Mouse (Mus musculus): ENCODE measurements around the gene Tmem59. TPM values are rescaled to one million over a fixed set of nuclear protein-coding genes. Genes with fewer than 3 reads are reported as not detected.

Gene Tmem59
- polyA plus RNA-seq, 1 experiment from 2014 or later: 282 TPM

DNA sequence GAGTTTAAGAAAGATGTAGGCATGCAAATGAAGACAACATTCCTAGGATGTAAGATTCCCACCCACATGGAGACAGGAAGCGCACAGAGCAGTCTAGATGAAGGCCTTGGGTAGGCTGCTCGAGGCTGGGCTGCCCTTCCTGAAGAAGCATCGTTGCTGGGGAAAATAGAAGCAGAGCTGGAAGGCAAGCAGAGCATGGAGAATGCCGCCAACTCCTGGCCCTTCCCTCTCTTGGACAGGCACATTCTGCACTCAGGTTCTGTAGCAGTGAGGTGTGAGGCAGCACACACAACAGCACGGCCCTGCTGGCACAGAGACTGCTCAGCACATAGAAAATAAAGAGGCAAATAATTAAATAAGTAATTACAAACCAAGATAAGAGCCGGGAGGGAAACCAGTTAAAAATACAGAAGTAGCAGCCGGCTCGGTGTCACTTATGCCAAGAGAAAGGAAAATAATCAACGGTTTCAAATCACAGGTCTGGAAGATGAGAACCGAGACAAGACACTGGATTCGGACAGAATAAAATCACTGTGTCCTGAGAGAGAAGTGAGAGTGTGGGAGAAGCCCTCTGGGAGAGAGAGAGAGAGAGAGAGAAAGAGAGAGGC lies 18.9 kb upstream of the Tmem59 start:
- TF ChIP-seq CTCF (IDR thresholded peaks at IDR 0.05; ENCODE audit: low read depth): no peak
- TF ChIP-seq EP300 (IDR thresholded peaks at IDR 0.05; ENCODE audit: low read depth): no peak
- Histone ChIP-seq H3K27ac (ENCODE audit: low read depth) (no peak overlapping the region), H3K27me3 (ENCODE audit: insufficient read depth, low read length) (no peaks in the 10 kb centered on the region), H3K9ac (replicated peaks) (no peak overlapping the region), H3K4me1 (ENCODE audit: insufficient read depth) (peaks cover 6% of the 10 kb centered on the region), H3K4me3 (ENCODE audit: low read depth, low read length) (no peak overlapping the region), H3K4me2 (ENCODE audit: low read depth, low read length) (no peak overlapping the region), H3K9me3 (ENCODE audit: low read length) (no peaks in the 10 kb centered on the region), H3K36me3 (replicated peaks; ENCODE audit: insufficient read depth, low read length) (peaks cover 7% of the 10 kb centered on the region; the same call in 1 of the 2 replicates)
- WGBS (ENCODE audit: insufficient replicate concordance): 85% methylated on average over 11 of the region's 11 CpGs
- ATAC-seq (no peak), DNase-seq (no peak)

DNA sequence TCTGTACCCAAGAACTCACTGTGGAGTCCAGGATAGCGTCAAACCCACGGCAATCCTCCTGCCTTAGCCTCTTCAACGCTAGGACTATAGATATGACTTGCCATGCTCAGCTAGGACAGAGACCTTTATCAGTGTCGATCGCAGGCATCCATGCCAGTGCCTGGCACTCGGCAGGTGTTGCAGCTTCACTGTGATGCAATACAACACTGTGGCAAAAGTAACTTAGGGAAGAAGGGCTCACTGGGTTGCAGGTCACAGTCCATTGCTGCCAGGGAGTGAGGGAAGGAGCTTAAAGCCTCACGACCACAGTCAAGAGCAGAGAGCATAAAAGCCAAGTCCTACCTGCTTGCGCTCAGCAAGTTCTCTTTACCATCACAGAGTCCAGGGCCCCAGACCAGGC lies 18.0 kb upstream of the Tmem59 start:
- H3K4me3 ChIP-seq (ENCODE audit: low read depth, low read length): no peak overlapping the region
- peaks cover 6% of the 10 kb centered on the region for H3K4me1 ChIP-seq (ENCODE audit: insufficient read depth)
- H3K27ac ChIP-seq (ENCODE audit: low read depth): no peak overlapping the region
- ATAC-seq: no peak
- no peaks in the 10 kb centered on the region for H3K27me3 ChIP-seq (ENCODE audit: insufficient read depth, low read length)
- TF ChIP-seq EP300 (IDR thresholded peaks at IDR 0.05; ENCODE audit: low read depth) (no peak), CTCF (IDR thresholded peaks at IDR 0.05; ENCODE audit: low read depth) (no peak)
- H3K36me3 ChIP-seq (replicated peaks; ENCODE audit: insufficient read depth, low read length): peaks cover 12% of the 10 kb centered on the region
- H3K9me3 ChIP-seq (ENCODE audit: low read length): no peaks in the 10 kb centered on the region
- H3K9ac ChIP-seq (replicated peaks): no peak overlapping the region
- no peak overlapping the region for H3K4me2 ChIP-seq (ENCODE audit: low read depth, low read length)
- no peak for DNase-seq
- WGBS (ENCODE audit: insufficient replicate concordance): 78% methylated on average over 8 of the region's 8 CpGs

DNA sequence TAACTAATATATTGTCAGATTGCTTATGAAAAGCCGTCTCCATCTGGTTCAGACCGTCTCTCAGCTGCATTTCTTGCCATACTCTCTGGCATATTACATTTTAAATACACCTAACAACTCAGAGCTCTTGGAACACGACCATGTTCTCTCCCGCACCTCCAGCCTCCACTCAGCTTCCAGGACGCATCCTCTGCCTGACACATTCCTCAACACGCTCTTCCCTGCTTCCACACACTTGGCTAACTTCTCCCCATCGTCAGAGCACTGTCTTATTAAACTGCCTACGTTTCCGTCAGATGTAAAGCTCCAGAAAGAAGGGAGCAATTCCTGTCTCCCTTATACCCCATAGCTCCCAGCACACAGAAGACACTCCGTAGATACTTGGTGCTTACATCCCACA lies 14.9 kb upstream of the Tmem59 start:
- ATAC-seq (no peak), DNase-seq (no peak)
- Histone ChIP-seq H3K27ac (ENCODE audit: low read depth) (no peak overlapping the region), H3K27me3 (ENCODE audit: insufficient read depth, low read length) (no peaks in the 10 kb centered on the region), H3K9me3 (ENCODE audit: low read length) (no peaks in the 10 kb centered on the region), H3K4me3 (ENCODE audit: low read depth, low read length) (no peak overlapping the region), H3K4me2 (ENCODE audit: low read depth, low read length) (no peak overlapping the region), H3K4me1 (ENCODE audit: insufficient read depth) (no peaks in the 10 kb centered on the region), H3K9ac (replicated peaks) (no peak overlapping the region), H3K36me3 (replicated peaks; ENCODE audit: insufficient read depth, low read length) (peaks cover 15% of the 10 kb centered on the region)
- 85% methylated on average over 10 of the region's 10 CpGs for WGBS (ENCODE audit: insufficient replicate concordance)
- TF ChIP-seq EP300 (IDR thresholded peaks at IDR 0.05; ENCODE audit: low read depth) (no peak), CTCF (IDR thresholded peaks at IDR 0.05; ENCODE audit: low read depth) (no peak)

DNA sequence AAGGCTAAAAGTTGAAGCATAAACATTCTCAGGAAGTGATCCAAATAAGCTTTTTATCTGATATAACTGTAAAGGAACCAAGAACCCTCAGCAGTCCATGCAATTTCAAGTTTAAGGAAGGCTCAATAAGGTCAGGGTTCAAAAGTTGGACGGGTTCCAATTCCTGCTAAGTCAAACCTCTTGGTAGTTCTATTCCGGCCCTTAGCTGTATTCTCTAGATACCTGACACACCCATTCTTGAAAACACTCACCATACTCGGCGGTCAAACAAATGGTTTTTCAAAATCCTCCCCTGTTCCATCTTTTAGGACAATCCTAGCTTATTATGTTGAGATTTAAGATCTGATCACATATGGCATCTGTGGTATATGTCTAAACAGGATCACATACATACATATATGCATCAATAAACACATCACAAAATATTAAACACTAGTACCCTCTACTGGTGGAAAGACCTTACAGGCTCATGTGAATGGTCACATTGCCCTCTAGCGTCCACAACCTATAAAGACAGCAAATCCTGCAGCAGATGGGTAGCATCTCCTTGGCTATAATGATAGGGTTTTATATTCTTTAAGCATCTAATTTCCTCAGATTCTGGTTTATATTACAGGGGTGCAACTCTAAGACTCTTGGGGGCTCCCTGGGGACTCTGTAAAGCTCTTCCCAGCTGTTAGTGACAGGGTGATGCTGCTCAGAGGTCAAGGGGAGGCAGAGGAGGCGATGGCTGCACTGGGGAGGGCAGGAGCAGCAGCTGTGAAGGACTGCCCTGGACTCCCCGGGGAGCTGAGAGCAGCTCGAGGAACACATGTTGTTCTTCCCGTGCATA lies 14.2 kb upstream of the Tmem59 start:
- Histone ChIP-seq H3K9ac (replicated peaks) (no peak overlapping the region), H3K36me3 (replicated peaks; ENCODE audit: insufficient read depth, low read length) (peaks cover 15% of the 10 kb centered on the region), H3K9me3 (ENCODE audit: low read length) (no peaks in the 10 kb centered on the region), H3K27ac (ENCODE audit: low read depth) (no peak overlapping the region), H3K4me1 (ENCODE audit: insufficient read depth) (no peaks in the 10 kb centered on the region), H3K4me2 (ENCODE audit: low read depth, low read length) (no peak overlapping the region), H3K4me3 (ENCODE audit: low read depth, low read length) (no peak overlapping the region), H3K27me3 (ENCODE audit: insufficient read depth, low read length) (no peaks in the 10 kb centered on the region)
- 50% methylated on average over 9 of the region's 9 CpGs for WGBS (ENCODE audit: insufficient replicate concordance)
- TF ChIP-seq EP300 (IDR thresholded peaks at IDR 0.05; ENCODE audit: low read depth): no peak
- TF ChIP-seq CTCF (IDR thresholded peaks at IDR 0.05; ENCODE audit: low read depth): peak; percentile 100
- ATAC-seq: peak; percentile 64; the same call in 1 of the 2 replicates
- DNase-seq: peak; percentile 65

DNA sequence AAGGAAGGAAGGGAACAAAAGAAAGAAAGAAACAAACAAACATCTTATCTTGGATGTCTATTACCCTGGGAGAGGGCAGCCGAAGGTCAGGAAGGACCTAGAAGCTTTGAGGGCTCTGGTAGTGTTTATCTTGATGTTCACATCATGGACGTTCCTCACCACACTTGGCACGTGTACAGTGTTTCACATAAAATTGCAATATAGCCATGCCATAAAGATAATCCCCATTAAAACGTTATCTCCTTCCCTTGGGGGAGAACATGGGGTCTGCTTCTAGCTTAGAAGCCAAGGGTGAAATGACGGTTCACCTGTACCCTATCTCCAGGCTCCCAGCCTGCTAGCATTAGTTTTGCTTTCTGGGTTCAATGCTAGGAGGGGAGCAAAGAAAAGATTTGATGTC lies 11.5 kb upstream of the Tmem59 start:
- TF ChIP-seq CTCF (IDR thresholded peaks at IDR 0.05; ENCODE audit: low read depth): no peak
- TF ChIP-seq EP300 (IDR thresholded peaks at IDR 0.05; ENCODE audit: low read depth): no peak
- no peaks in the 10 kb centered on the region for H3K27me3 ChIP-seq (ENCODE audit: insufficient read depth, low read length)
- peaks cover 8% of the 10 kb centered on the region for H3K36me3 ChIP-seq (replicated peaks; ENCODE audit: insufficient read depth, low read length)
- no peak for ATAC-seq
- H3K27ac ChIP-seq (ENCODE audit: low read depth): no peak overlapping the region
- no peak overlapping the region for H3K4me2 ChIP-seq (ENCODE audit: low read depth, low read length)
- H3K4me3 ChIP-seq (ENCODE audit: low read depth, low read length): no peak overlapping the region
- no peaks in the 10 kb centered on the region for H3K4me1 ChIP-seq (ENCODE audit: insufficient read depth)
- WGBS (ENCODE audit: insufficient replicate concordance): 56% methylated on average over 5 of the region's 5 CpGs
- H3K9ac ChIP-seq (replicated peaks): no peak overlapping the region
- no peaks in the 10 kb centered on the region for H3K9me3 ChIP-seq (ENCODE audit: low read length)
- no peak for DNase-seq

DNA sequence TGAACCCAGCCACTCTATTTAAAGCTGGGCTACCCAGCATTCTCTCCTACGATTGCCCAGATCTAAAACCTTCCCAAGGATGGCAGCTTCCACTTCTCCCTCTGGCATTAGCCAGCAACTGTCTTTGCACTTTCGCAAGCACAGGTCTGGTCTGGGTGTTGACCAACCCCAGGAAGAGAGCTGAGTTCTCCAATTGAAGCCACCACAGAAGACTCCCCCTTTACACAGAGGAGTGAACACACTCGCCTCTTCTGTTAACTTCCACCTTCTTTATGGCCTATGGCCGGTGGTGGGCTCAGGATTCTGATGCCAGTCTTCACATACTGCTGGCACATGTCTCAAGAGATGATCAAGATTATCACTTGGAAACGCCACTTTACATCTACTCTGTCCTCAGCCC lies 10.4 kb upstream of the Tmem59 start:
- no peak for TF ChIP-seq EP300 (IDR thresholded peaks at IDR 0.05; ENCODE audit: low read depth)
- TF ChIP-seq CTCF (IDR thresholded peaks at IDR 0.05; ENCODE audit: low read depth): no peak
- 60% methylated on average over 5 of the region's 5 CpGs for WGBS (ENCODE audit: insufficient replicate concordance)
- H3K36me3 ChIP-seq (replicated peaks; ENCODE audit: insufficient read depth, low read length): peaks cover 13% of the 10 kb centered on the region

More for the DNA sequence above, 10.4 kb upstream of the Tmem59 start:
- ATAC-seq (no peak), DNase-seq (no peak)
- H3K27ac ChIP-seq (ENCODE audit: low read depth): no peak overlapping the region
- H3K9ac ChIP-seq (replicated peaks): no peak overlapping the region
- no peak overlapping the region for H3K4me2 ChIP-seq (ENCODE audit: low read depth, low read length)
- no peak overlapping the region for H3K4me3 ChIP-seq (ENCODE audit: low read depth, low read length)
- no peaks in the 10 kb centered on the region for H3K4me1 ChIP-seq (ENCODE audit: insufficient read depth)
- H3K27me3 ChIP-seq (ENCODE audit: insufficient read depth, low read length): no peaks in the 10 kb centered on the region
- no peaks in the 10 kb centered on the region for H3K9me3 ChIP-seq (ENCODE audit: low read length)
